Mouse (Mus musculus): Measurements from ENCODE around the gene Gm20695. TPM values are rescaled to one million over a fixed set of nuclear protein-coding genes. Genes with fewer than 3 reads are reported as not detected.

Gene Gm20695
- polyA plus RNA-seq, 1 experiment from 2014 or later = 4.3 TPM

DNA sequence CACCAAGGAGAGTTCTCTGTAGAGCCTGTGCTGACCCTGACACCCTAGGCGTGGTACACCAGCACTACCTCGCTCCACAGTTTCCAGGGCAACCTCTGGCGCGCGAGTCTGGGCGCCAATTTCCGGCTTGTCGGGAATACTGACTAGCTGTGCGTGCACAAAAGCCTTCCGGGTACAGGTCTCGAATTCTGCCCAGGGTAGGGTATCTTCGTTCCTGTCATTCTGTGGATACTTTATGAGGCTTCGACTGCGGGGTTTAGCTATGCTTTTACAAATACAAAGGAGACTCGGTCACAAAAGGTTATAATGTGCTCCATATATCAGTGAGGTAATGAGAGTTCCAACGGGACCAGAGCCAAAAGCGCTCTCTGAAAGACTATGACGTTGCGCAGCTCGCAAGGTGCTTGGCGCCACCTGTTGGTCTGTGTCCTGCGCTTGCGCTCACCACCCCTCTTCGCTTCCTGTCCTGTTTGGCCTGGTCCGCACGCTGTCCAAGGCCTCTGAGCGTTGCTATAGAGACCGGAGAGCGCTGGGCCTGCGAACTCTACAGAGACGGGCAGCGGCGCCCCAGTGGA is 24.2 kb downstream of the Gm20695 start, which contains the start of the genes 1700037C18Rik and Cluap1:
TSS of gene 1700037C18Rik (minus strand) at position 153 of the 575 bp plus-strand sequence.
TSS of gene Cluap1 (plus strand) at position 265 of the 575 bp plus-strand sequence.
- H3K27ac ChIP-seq = peak within 1 kb of the TSS; percentile 44; the same call in 1 of the 2 replicates
- 0% methylated on average over 33 of the region's 33 CpGs for WGBS
- peak; percentile 96 for ATAC-seq (ENCODE audit: low FRiP score, low read depth)

DNA sequence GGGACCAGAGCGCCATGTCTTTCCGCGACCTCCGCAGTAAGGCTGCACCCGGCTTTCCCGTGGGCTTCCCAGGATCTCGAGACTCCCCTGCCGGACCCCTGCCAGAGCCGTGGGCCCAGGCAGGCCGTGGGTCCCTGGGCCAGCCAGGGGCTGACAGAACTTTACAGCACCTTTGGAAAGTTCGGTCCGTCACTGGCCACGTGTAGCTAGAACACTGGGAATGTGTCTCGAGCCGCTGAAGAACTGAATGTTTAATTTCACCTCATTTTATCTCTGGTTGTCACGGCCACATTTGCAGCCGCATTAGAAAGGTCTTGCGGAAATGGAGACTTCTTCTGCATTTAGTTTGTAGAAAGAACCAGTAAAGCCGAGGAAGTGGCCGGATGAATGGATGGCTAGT is 24.7 kb downstream of the Gm20695 start:
- Histone ChIP-seq H3K36me3 (peaks cover 51% of the 10 kb centered on the region), H3K4me2 (replicated peaks) (peak overlapping the region; percentile 78), H3K9ac (peak overlapping the region; percentile 85), H3K27ac (peak overlapping the region; percentile 44; the same call in 1 of the 2 replicates), H3K27me3 (no peaks in the 10 kb centered on the region), H3K4me1 (peaks cover 5% of the 10 kb centered on the region), H3K4me3 (peak overlapping the region; percentile 71), H3K9me3 (no peaks in the 10 kb centered on the region)
- no peak for ATAC-seq (ENCODE audit: low FRiP score, low read depth)
- WGBS = 8% methylated on average over 20 of the region's 20 CpGs

More for the DNA sequence above, 24.2 kb downstream of the Gm20695 start, which contains the start of the genes 1700037C18Rik and Cluap1:
- peak within 1 kb of the TSS; percentile 85 for H3K9ac ChIP-seq
- H3K4me2 ChIP-seq (replicated peaks) = peak within 1 kb of the TSS; percentile 78
- peaks cover 51% of the 10 kb centered on the region for H3K36me3 ChIP-seq
- peaks cover 5% of the 10 kb centered on the region for H3K4me1 ChIP-seq
- H3K9me3 ChIP-seq = no peaks in the 10 kb centered on the region
- no peaks in the 10 kb centered on the region for H3K27me3 ChIP-seq
- H3K4me3 ChIP-seq = peak within 1 kb of the TSS; percentile 71

DNA sequence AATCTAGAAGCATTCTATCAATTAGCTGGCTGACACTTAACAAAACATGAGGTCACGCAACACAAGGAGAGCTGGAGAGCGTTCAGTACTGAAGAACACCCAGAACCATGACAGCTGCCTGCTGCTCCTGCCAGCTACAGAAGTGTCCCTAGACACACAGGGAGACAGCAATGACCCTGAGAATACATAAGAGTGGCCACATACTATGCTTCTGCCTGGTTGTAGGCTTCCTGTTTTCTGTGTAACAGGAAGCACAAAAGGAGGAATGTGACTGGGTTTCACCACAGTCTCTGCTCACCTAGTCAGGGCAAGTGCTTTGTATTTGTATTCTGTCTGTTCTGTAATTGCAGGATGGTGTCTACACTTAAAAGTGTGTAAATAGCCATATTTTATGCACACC is 36.3 kb downstream of the Gm20695 start:
- no peaks in the 10 kb centered on the region for H3K27me3 ChIP-seq
- H3K36me3 ChIP-seq = peaks cover 81% of the 10 kb centered on the region
- H3K4me2 ChIP-seq (replicated peaks) = no peak overlapping the region
- H3K9me3 ChIP-seq = no peaks in the 10 kb centered on the region
- no peak overlapping the region for H3K4me3 ChIP-seq
- no peak for ATAC-seq (ENCODE audit: low FRiP score, low read depth)
- H3K27ac ChIP-seq = no peak overlapping the region
- H3K9ac ChIP-seq = no peak overlapping the region
- H3K4me1 ChIP-seq = 0 out of 2 replicates have a peak, but pooled peaks cover 6% of the 10 kb centered on the region
- 98% methylated on average over 2 of the region's 2 CpGs for WGBS

DNA sequence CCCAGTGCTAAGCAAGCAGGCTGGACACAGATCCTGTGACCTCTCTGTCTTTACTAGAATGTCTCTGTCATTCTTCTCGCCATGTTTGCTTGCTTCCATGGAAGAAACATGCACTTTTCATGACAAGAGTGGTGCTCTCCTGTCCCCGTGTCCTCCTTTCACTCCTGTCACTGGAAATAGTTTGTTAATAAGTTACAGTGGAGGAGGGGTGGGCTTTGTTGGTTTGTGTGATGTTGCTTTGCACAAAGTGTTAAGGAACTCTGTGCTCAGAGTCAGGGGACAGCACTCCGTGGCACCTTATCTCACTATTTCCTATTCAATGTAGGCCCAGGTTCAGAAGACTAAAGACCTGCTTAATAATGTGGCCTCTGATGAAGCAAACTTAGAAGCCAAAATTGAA is 39.1 kb downstream of the Gm20695 start:
- no peak overlapping the region for H3K4me3 ChIP-seq
- 0 out of 2 replicates have a peak, but pooled peaks cover 6% of the 10 kb centered on the region for H3K4me1 ChIP-seq
- H3K4me2 ChIP-seq (replicated peaks) = no peak overlapping the region
- H3K9me3 ChIP-seq = no peaks in the 10 kb centered on the region
- peak overlapping the region; percentile 80 for H3K27ac ChIP-seq
- H3K27me3 ChIP-seq = no peaks in the 10 kb centered on the region
- no peak for ATAC-seq (ENCODE audit: low FRiP score, low read depth)
- H3K36me3 ChIP-seq = peaks cover 82% of the 10 kb centered on the region
- no peak overlapping the region for H3K9ac ChIP-seq
- 80% methylated on average over 3 of the region's 3 CpGs for WGBS

DNA sequence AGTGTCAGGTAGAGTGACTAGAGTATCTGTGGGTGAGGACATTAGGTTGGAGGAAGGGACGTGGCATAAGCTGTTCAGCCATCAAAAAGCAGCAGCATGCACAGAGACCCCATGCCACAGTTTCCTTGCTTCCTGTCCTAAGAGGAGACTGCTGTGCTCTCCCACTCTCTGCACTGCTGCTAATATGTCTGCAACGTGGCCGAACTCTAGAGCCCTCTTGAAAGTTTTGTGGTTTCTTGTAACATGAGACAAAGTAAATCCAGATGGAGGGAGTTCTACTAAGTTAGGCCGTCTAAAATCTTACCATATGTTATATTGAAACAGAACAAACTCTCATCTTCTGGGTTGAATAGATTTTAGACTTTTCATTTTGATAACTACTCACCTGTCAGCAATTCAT is 39.5 kb downstream of the Gm20695 start:
- Histone ChIP-seq H3K36me3 (peaks cover 82% of the 10 kb centered on the region), H3K9me3 (no peaks in the 10 kb centered on the region), H3K4me2 (replicated peaks) (no peak overlapping the region), H3K4me3 (no peak overlapping the region), H3K27ac (peak overlapping the region; percentile 80), H3K9ac (no peak overlapping the region), H3K27me3 (no peaks in the 10 kb centered on the region), H3K4me1 (0 out of 2 replicates have a peak, but pooled peaks cover 6% of the 10 kb centered on the region)
- peak; percentile 87 for ATAC-seq (ENCODE audit: low FRiP score, low read depth)
- 16% methylated on average over 4 of the region's 4 CpGs for WGBS

DNA sequence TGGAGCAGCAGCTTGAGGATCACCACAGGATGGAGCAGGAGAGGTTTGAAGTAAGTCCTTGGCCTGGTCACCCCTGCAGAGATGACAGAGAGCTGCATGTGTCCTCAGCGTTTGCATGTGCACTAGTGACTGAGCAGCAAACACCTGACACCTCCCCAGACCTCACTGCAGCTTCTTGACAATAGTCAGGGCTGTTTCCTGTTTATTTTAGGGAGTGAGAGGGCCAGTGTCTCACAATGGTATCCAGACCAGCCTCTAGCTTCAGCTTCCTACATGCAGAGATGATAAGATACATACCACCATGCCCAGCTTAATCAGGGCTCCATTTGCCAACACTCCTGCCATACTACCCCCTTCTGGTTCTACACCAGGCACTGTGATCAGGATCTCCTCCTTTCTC is 44.1 kb downstream of the Gm20695 start:
- ATAC-seq (ENCODE audit: low FRiP score, low read depth) = no peak
- Histone ChIP-seq H3K4me3 (no peak overlapping the region), H3K9ac (no peak overlapping the region), H3K27me3 (no peaks in the 10 kb centered on the region), H3K36me3 (peaks cover 82% of the 10 kb centered on the region), H3K27ac (no peak overlapping the region), H3K9me3 (no peaks in the 10 kb centered on the region), H3K4me2 (replicated peaks) (no peak overlapping the region), H3K4me1 (0 out of 2 replicates have a peak, but pooled peaks cover 4% of the 10 kb centered on the region)
- 62% methylated on average over 1 of the region's 1 CpGs for WGBS

DNA sequence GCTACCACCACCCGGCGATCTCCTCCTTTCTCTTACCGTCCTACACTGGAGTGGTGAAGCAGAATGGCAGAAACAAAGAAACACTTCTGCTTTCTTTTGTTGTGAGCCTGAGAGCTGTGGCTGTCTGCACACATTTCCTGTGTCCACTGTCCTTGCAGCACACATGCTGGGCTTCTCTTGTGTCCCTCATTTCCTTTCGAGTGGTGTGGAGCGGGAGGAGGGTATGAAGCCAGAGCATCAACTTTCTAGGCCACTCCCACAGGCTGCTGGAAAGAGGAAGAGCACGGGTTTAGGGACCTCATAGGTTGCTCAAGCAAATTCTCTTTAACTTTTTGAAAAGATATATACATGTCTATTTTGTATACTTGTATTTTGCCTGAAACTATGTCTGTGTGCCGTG is 44.7 kb downstream of the Gm20695 start:
- ATAC-seq (ENCODE audit: low FRiP score, low read depth) = no peak
- 84% methylated on average over 7 of the region's 7 CpGs for WGBS
- H3K4me1 ChIP-seq = no peaks in the 10 kb centered on the region
- H3K36me3 ChIP-seq = peaks cover 82% of the 10 kb centered on the region
- no peak overlapping the region for H3K4me3 ChIP-seq
- H3K27me3 ChIP-seq = no peaks in the 10 kb centered on the region
- H3K27ac ChIP-seq = no peak overlapping the region
- no peak overlapping the region for H3K4me2 ChIP-seq (replicated peaks)
- H3K9ac ChIP-seq = no peak overlapping the region
- H3K9me3 ChIP-seq = no peaks in the 10 kb centered on the region

DNA sequence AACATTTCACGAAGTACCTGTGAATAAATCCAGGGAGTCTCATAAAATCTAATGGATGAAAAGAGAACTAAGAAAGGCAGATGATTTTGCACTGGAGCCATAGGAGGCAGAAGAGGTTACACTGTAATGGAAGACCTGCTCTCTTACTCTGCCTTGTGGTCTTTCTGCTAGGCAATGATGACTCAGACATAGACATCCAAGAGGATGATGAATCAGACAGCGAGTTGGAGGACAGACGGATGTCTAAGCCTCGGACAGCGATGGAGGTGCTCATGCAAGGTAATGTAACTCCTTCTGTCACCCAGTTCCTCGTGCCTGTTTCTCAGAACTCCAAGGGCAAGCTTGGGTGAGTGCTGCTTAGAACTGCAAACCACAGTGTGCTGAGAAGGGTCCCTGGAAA is 49.1 kb downstream of the Gm20695 start:
- ATAC-seq (ENCODE audit: low FRiP score, low read depth) = no peak
- no peak overlapping the region for H3K4me3 ChIP-seq

DNA sequence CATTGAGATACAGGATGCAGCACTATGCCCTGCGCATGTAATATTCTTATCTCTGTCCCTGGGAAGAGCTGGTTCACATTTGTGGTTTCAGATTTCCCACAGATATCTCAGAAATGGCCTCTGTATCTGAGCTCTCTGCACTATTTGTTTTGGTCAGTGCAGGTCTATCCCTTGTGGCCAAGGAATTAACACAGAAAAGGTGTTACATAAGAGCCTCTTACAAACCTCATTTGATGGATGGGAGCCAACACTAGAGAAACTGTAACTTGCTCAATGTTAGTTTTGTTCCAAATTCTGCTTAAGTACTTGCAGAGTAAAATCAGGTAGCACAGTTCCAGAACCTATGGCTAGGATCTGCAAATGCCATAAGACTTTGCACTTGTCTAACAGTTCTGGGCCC is 49.6 kb downstream of the Gm20695 start:
- ATAC-seq (ENCODE audit: low FRiP score, low read depth) = no peak
- no peak overlapping the region for H3K4me3 ChIP-seq
- no peak overlapping the region for H3K4me2 ChIP-seq (replicated peaks)
- no peak overlapping the region for H3K27ac ChIP-seq
- 98% methylated on average over 1 of the region's 1 CpGs for WGBS
- H3K36me3 ChIP-seq = peaks cover 89% of the 10 kb centered on the region
- no peaks in the 10 kb centered on the region for H3K4me1 ChIP-seq
- H3K9me3 ChIP-seq = no peaks in the 10 kb centered on the region
- H3K27me3 ChIP-seq = no peaks in the 10 kb centered on the region
- H3K9ac ChIP-seq = no peak overlapping the region

More for the DNA sequence above, 49.1 kb downstream of the Gm20695 start:
- no peak overlapping the region for H3K27ac ChIP-seq
- H3K9ac ChIP-seq = no peak overlapping the region
- WGBS = 90% methylated on average over 6 of the region's 6 CpGs
- H3K9me3 ChIP-seq = no peaks in the 10 kb centered on the region
- H3K36me3 ChIP-seq = peaks cover 88% of the 10 kb centered on the region
- H3K27me3 ChIP-seq = no peaks in the 10 kb centered on the region
- H3K4me2 ChIP-seq (replicated peaks) = no peak overlapping the region
- no peaks in the 10 kb centered on the region for H3K4me1 ChIP-seq

DNA sequence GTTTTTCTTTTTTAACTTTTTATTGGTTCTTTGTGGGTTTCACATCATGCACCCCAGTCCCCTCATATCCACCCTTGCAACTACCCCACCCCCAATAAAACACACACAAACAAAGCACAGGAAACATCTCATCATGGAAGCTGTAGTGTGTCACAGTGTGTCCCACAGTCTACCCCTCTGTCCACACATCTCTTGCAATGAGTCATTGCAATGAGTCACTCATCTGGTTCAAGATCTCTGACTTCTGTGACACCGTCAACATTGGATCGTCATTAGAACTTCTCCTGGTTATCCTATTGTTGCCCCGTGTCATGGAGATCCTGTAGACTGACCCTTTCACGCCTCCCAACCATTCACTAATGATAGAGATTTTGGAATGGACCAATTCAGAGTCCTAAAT is 50.3 kb downstream of the Gm20695 start:
- 91% methylated on average over 4 of the region's 4 CpGs for WGBS
- no peak for ATAC-seq (ENCODE audit: low FRiP score, low read depth)
- H3K36me3 ChIP-seq = peaks cover 87% of the 10 kb centered on the region

DNA sequence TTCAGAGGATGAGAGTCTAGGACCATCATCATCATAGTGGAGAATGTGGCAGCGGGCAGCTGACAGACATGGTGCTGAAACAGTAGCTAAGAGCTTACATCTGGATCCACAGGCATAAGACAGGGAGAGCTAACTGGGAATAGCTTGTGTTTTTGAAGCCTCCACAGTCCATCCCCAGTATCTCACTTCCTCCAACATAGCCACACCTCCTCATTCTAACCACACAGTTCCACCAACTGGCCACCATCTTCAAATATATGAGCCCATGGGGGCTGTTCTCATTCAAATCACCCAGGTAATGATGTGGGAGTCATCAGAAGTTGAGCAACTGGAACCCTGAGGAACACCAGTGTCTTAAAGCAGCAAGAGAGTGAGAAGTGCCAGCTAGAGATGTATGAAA is 66.7 kb downstream of the Gm20695 start:
- Histone ChIP-seq H3K9me3 (no peaks in the 10 kb centered on the region), H3K4me1 (no peaks in the 10 kb centered on the region), H3K4me3 (no peak overlapping the region), H3K27ac (no peak overlapping the region), H3K36me3 (no peaks in the 10 kb centered on the region), H3K9ac (no peak overlapping the region), H3K4me2 (replicated peaks) (no peak overlapping the region), H3K27me3 (no peaks in the 10 kb centered on the region)
- 87% methylated on average over 1 of the region's 1 CpGs for WGBS
- ATAC-seq (ENCODE audit: low FRiP score, low read depth) = no peak

More for the DNA sequence above, 50.3 kb downstream of the Gm20695 start:
- Histone ChIP-seq H3K27ac (no peak overlapping the region), H3K4me1 (no peaks in the 10 kb centered on the region), H3K27me3 (no peaks in the 10 kb centered on the region), H3K4me2 (replicated peaks) (no peak overlapping the region), H3K4me3 (no peak overlapping the region), H3K9me3 (no peaks in the 10 kb centered on the region), H3K9ac (no peak overlapping the region)

DNA sequence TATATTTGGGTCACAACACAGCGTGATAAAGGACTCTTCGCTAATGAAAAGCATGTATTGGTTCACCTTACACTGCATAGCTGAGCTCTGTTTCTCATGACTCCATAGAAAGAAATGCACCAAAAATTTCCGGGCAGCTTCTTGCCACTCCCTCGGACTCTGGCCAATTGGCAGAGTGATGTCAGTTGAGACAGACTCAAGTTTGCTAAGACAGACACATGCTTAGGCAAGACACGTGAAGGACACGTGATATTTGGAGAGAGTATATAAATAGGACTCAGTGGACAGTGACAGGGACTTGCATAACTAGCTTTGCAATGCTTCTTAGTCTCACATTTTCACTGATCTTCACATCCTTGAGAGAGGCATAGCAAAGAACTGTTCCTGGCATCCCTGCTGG is 71.9 kb downstream of the Gm20695 start:
- Histone ChIP-seq H3K36me3 (no peaks in the 10 kb centered on the region), H3K27me3 (no peaks in the 10 kb centered on the region), H3K27ac (no peak overlapping the region), H3K9ac (no peak overlapping the region), H3K4me3 (no peak overlapping the region), H3K4me2 (replicated peaks) (no peak overlapping the region), H3K9me3 (no peaks in the 10 kb centered on the region), H3K4me1 (peaks cover 4% of the 10 kb centered on the region; the same call in 1 of the 2 replicates)
- WGBS = 85% methylated on average over 6 of the region's 6 CpGs
- ATAC-seq (ENCODE audit: low FRiP score, low read depth) = no peak

DNA sequence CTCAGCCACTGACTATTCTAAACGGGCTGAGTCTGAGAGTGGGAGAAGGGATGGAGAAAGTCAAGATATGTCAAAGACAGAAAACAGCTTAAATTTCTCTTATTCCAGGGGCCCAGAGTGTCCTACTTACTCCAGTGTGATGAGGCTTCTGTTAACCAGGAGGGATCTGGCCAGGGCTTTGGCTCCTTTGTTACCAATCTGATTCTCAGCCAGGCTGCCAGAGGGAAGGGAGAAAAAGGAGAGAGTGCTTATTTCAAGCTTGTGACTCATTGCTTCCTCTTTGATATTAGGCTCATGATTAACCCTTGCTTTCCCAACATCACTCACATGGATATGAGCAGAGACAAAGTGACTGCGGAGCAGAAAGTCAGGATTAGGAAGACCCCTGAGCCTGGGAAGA is 74.8 kb downstream of the Gm20695 start:
- WGBS = 64% methylated on average over 2 of the region's 2 CpGs
- no peaks in the 10 kb centered on the region for H3K9me3 ChIP-seq
- H3K27ac ChIP-seq = no peak overlapping the region
- H3K4me3 ChIP-seq = no peak overlapping the region
- peaks cover 4% of the 10 kb centered on the region; the same call in 1 of the 2 replicates for H3K4me1 ChIP-seq
- no peak overlapping the region for H3K9ac ChIP-seq
- no peak for ATAC-seq (ENCODE audit: low FRiP score, low read depth)
- no peak overlapping the region for H3K4me2 ChIP-seq (replicated peaks)
- H3K36me3 ChIP-seq = no peaks in the 10 kb centered on the region
- no peaks in the 10 kb centered on the region for H3K27me3 ChIP-seq

All from limb, embryonic 13.5 days (tissue).